In the genomic region with DNA sequence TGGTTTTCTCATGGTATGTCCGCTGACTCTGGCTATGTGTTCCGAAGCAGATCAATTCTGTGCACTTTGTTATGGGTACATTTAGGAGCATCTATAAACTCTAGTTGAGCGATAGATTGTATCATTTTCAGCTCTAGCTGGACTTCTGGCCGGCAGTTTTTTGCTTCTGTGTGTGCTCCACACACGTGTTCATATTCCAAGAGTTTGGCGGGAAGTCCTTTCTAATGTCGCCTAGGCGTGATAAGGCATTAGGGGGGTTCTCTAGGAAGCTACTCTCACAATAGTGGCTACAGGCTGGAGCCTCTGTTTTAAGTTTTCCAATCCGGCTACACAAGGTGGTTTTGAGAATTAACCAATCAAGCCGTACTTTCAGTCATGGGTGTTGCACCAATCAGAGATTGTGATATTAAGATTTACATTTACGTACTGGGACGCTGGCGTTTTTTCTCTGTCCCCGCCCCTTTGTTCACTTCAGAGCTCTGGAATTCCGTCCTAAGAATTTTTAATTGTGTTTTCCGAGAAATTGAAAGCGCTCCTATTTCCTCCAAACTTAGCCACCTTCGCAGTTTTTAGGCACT, we compare ENCODE assay signal across 8 mouse cellular contexts. TPM values are rescaled to one million over a fixed set of nuclear protein-coding genes. Genes with fewer than 3 reads are reported as not detected.
DNase-seq lines count a peak whose midpoint lies in the region; ATAC-seq and TF ChIP-seq lines count a peak whose summit lies in the region.

No protein-coding gene starts in this region.

- peak overlapping the region; percentile 85 for H3K27ac ChIP-seq in intestine, postnatal 0 days (ENCODE audit: low read depth, low read length)

- peak; percentile 59 for ATAC-seq in granulocyte monocyte progenitor cell, adult 5-6 weeks (replicated peaks; ENCODE audit: poor library complexity, severe bottlenecking)
- peak; percentile 61 for ATAC-seq in intestine, postnatal 0 days

- intact Hi-C loops in left cerebral cortex, postnatal 36 days (cut with DNase I): no loop called here

- peak; percentile 74 for DNase-seq in spleen, adult 12 weeks (ENCODE audit: low spot score)
- DNase-seq in spleen, adult 18-20 months: no peak
- peak; percentile 93 for DNase-seq in embryo, embryonic 10 days (ENCODE audit: low spot score)
- peak; percentile 69 to 70 for DNase-seq in left cerebral cortex, postnatal 36 days (ENCODE audit: low spot score in 2 of 2)
- DNase-seq in mesoderm, embryonic 11.5 days (ENCODE audit: low read depth, low spot score): peak; percentile 92
- peak; percentile 76 to 82 for DNase-seq in spleen, postnatal 36 days (ENCODE audit: low spot score in 2 of 2)

- no peaks in the 10 kb centered on the region for H3K9me3 ChIP-seq in intestine, postnatal 0 days (ENCODE audit: control insufficient read depth)

- H3K27me3 ChIP-seq in intestine, postnatal 0 days (replicated peaks; ENCODE audit: control insufficient read depth, insufficient read depth, low read length): no peaks in the 10 kb centered on the region

- peak overlapping the region; percentile 46 for H3K4me3 ChIP-seq in intestine, postnatal 0 days (ENCODE audit: low read depth, low read length)

- peak overlapping the region; percentile 78 for H3K4me2 ChIP-seq in intestine, postnatal 0 days (replicated peaks; ENCODE audit: low read depth)

- under 1% methylated on average over 18 of the region's 18 CpGs for WGBS in intestine, postnatal 0 days

- H3K4me1 ChIP-seq in intestine, postnatal 0 days (replicated peaks; ENCODE audit: control insufficient read depth, insufficient read depth, low read length): no peaks in the 10 kb centered on the region

- H3K9ac ChIP-seq in intestine, postnatal 0 days (ENCODE audit: low read depth, low read length): peak overlapping the region; percentile 70

- no peak for TF ChIP-seq CTCF in intestine, postnatal 0 days (IDR thresholded peaks at IDR 0.05; ENCODE audit: low read depth)

- no peaks in the 10 kb centered on the region for H3K36me3 ChIP-seq in intestine, postnatal 0 days (ENCODE audit: control insufficient read depth, insufficient read depth)

RNA-seq across cellular contexts. Expression of a gene that starts 2.9 kb away (rescaled TPM):
- total RNA-seq in granulocyte monocyte progenitor cell, adult 5-6 weeks (2014; fragmentation: Nextera tagmentation): 13.1 and 13.2 TPM in 2 replicates
- 109 and 113 TPM in 2 replicates for total RNA-seq in granulocyte monocyte progenitor cell, adult 5-6 weeks (2017)
- polyA plus RNA-seq in intestine, postnatal 0 days (2015; fragmentation: Nextera tagmentation; extraction: Ambion mirVana): 0.13 and 0.21 TPM in 2 replicates
- 1 to 10 TPM; 4.7 to 6.5 TPM for total RNA-seq in left cerebral cortex, postnatal 36 days (2021)

RNA-seq across cellular contexts. Expression of a gene that starts 4.5 kb away (rescaled TPM):
- 37.6 and 86.3 TPM in 2 replicates for total RNA-seq in granulocyte monocyte progenitor cell, adult 5-6 weeks (2014; fragmentation: Nextera tagmentation)
- total RNA-seq in granulocyte monocyte progenitor cell, adult 5-6 weeks (2017): 2,370 and 2,590 TPM in 2 replicates
- 0.46 TPM in 1 of 2 replicates, not detected in the other for polyA plus RNA-seq in intestine, postnatal 0 days (2015; fragmentation: Nextera tagmentation; extraction: Ambion mirVana)
- total RNA-seq in left cerebral cortex, postnatal 36 days (2021): 100 to 1,000 TPM; 173 to 184 TPM

RNA-seq across cellular contexts. Expression of a gene that starts 6.2 kb away (rescaled TPM):
- total RNA-seq in granulocyte monocyte progenitor cell, adult 5-6 weeks (2014; fragmentation: Nextera tagmentation): 27.2 and 37.9 TPM in 2 replicates
- total RNA-seq in granulocyte monocyte progenitor cell, adult 5-6 weeks (2017): 218 and 293 TPM in 2 replicates
- 2.2 and 2.4 TPM in 2 replicates for polyA plus RNA-seq in intestine, postnatal 0 days (2015; fragmentation: Nextera tagmentation; extraction: Ambion mirVana)
- total RNA-seq in left cerebral cortex, postnatal 36 days (2021): 10 to 100 TPM; 46.6 to 51.6 TPM

RNA-seq across cellular contexts. Expression of a gene that starts 12.1 kb away (rescaled TPM):
- total RNA-seq in granulocyte monocyte progenitor cell, adult 5-6 weeks (2014; fragmentation: Nextera tagmentation): 4.9 and 8.2 TPM in 2 replicates
- total RNA-seq in granulocyte monocyte progenitor cell, adult 5-6 weeks (2017): 77.5 and 127 TPM in 2 replicates
- 0.37 TPM in 1 of 2 replicates, not detected in the other for polyA plus RNA-seq in intestine, postnatal 0 days (2015; fragmentation: Nextera tagmentation; extraction: Ambion mirVana)
- 10 to 100 TPM; 17.9 to 18.2 TPM for total RNA-seq in left cerebral cortex, postnatal 36 days (2021)

RNA-seq across cellular contexts. Expression of a gene that starts 12.7 kb away (rescaled TPM):
- 17.1 and 20.3 TPM in 2 replicates for total RNA-seq in granulocyte monocyte progenitor cell, adult 5-6 weeks (2014; fragmentation: Nextera tagmentation)
- 126 and 172 TPM in 2 replicates for total RNA-seq in granulocyte monocyte progenitor cell, adult 5-6 weeks (2017)
- 0.18 and 0.23 TPM in 2 replicates for polyA plus RNA-seq in intestine, postnatal 0 days (2015; fragmentation: Nextera tagmentation; extraction: Ambion mirVana)
- total RNA-seq in left cerebral cortex, postnatal 36 days (2021): 1 to 10 TPM in 1 of 2 experiments, under 1 TPM in 1; 0.79 to 1.2 TPM

Comparison
In these comparisons a context has a peak if more than half of its experiments do, and no peak if none do; other contexts are left out.
1. DNase-seq: peak in spleen, adult 12 weeks (single experiment), embryo, embryonic 10 days (single experiment), left cerebral cortex, postnatal 36 days (2 of 2), mesoderm, embryonic 11.5 days (single experiment) and spleen, postnatal 36 days (2 of 2); none in spleen, adult 18-20 months (0 of 2).